Mouse (Mus musculus): ENCODE data around the gene Adipoq. TPM values are rescaled to one million over a fixed set of nuclear protein-coding genes. Genes with fewer than 3 reads are reported as not detected.

Adipoq gene
- total and polyA plus RNA-seq, 3 experiments: 0.13 to 1.1 (median 0.99) TPM

DNA sequence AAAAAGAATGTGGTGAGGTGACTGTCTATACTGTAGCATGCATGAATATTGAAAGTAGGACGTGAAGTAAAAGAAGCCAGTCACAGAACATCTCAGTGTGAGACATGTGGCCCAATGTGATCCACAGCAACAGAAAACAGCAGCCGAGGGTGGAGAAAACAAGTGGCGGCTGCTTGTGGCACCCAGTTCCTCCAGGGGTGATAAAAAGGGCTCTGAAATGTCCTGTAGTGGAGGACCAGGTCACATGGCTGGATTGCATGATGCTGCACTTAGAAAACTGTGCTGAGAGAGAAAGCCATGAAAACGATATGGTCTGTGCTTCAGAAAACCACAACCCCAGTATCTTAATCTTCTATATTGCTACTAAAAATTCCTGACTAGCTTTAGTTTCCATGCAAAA is 34.7 kb downstream of the Adipoq start:
- H3K4me2 ChIP-seq (ENCODE audit: insufficient read depth, low read depth, poor library complexity, severe bottlenecking): no peak overlapping the region
- no peak for DNase-seq (ENCODE audit: extremely low read depth)
- H3K4me3 ChIP-seq (replicated peaks in 1 of 3; ENCODE audit: low read depth in 2 of 3, low read length in 2 of 3, poor library complexity in 1 of 3): no peak overlapping the region
- TF ChIP-seq POLR2A (IDR thresholded peaks at IDR 0.05; ENCODE audit: low read depth, low read length) (no peak), IRF4 (IDR thresholded peaks at IDR 0.05; ENCODE audit: low read depth, low read length) (no peak), CHD2 (IDR thresholded peaks at IDR 0.05; ENCODE audit: low read length) (no peak), E2F4 (IDR thresholded peaks at IDR 0.05; ENCODE audit: insufficient replicate concordance, low read depth, low read length) (no peak), NRF1 (IDR thresholded peaks at IDR 0.05; ENCODE audit: low read depth, low read length) (no peak)
- no peaks in the 10 kb centered on the region for H3K36me3 ChIP-seq (replicated peaks in 1 of 2; ENCODE audit: control insufficient read depth in 1 of 2, insufficient read depth in 1 of 2, low read length in 1 of 2)
- peaks cover 2% of the 10 kb centered on the region for H3K9me3 ChIP-seq (replicated peaks; ENCODE audit: low read length)
- peaks cover 2 to 20% of the 10 kb centered on the region in 2 experiments; a peak in 2 of 4 replicates for H3K4me1 ChIP-seq (ENCODE audit: control insufficient read depth in 1 of 2, insufficient read depth in 2 of 2)
- H3K27me3 ChIP-seq (replicated peaks): no peaks in the 10 kb centered on the region
- H3K9ac ChIP-seq (ENCODE audit: insufficient read depth, low read depth): no peak overlapping the region
- H3K27ac ChIP-seq (ENCODE audit: insufficient read depth, low read depth): no peak overlapping the region
- no peaks in the 10 kb centered on the region for H3K79me2 ChIP-seq (replicated peaks; ENCODE audit: control insufficient read depth, extremely low read depth, insufficient read depth, poor library complexity, severe bottlenecking)
- in situ Hi-C loops (cut with MboI; ENCODE audit: low pct_ligation_motif_present, low pct_unique_long_range_greater_than_20kb, low sequenced_read_pairs): no loop called here
- dilution Hi-C loops (cut with MboI; ENCODE audit: extremely low pct_ligation_motif_present, extremely low pct_unique_long_range_greater_than_20kb, low sequenced_read_pairs): no loop called here

DNA sequence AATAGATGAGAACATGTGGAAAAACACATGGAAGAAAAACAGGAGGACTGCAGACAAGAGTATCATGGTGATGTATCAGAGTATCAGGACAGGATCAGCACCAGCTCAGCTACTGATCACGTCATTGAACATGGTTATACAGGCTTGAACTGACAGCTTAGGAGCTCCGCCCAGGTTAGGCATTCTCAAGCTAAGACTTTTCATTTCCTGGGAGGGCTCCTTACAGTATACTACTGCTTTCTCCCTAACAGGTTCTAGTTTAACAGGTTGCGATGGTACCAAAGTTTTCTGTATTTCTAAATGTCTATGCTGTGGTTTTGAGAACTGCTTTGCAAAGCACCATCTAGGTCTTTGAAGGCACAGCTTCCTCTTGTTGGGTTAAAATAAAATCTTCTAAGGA is 35.2 kb downstream of the Adipoq start:
- Histone ChIP-seq H3K4me2 (ENCODE audit: insufficient read depth, low read depth, poor library complexity, severe bottlenecking) (no peak overlapping the region), H3K27ac (ENCODE audit: insufficient read depth, low read depth) (no peak overlapping the region), H3K27me3 (replicated peaks) (no peaks in the 10 kb centered on the region), H3K79me2 (replicated peaks; ENCODE audit: control insufficient read depth, extremely low read depth, insufficient read depth, poor library complexity, severe bottlenecking) (no peaks in the 10 kb centered on the region), H3K9ac (ENCODE audit: insufficient read depth, low read depth) (no peak overlapping the region), H3K9me3 (replicated peaks; ENCODE audit: low read length) (peaks cover 2% of the 10 kb centered on the region), H3K4me1 (ENCODE audit: control insufficient read depth in 1 of 2, insufficient read depth in 2 of 2) (peaks cover 2 to 23% of the 10 kb centered on the region in 2 experiments; a peak in 2 of 4 replicates), H3K36me3 (replicated peaks in 1 of 2; ENCODE audit: control insufficient read depth in 1 of 2, insufficient read depth in 1 of 2, low read length in 1 of 2) (no peaks in the 10 kb centered on the region), H3K4me3 (replicated peaks in 1 of 3; ENCODE audit: low read depth in 2 of 3, low read length in 2 of 3, poor library complexity in 1 of 3) (no peak overlapping the region)
- DNase-seq (ENCODE audit: extremely low read depth): no peak
- TF ChIP-seq USF2 (conservative IDR thresholded peaks at IDR 0.05; ENCODE audit: low read depth, low read length) (no peak), BHLHE40 (IDR thresholded peaks at IDR 0.05; ENCODE audit: low read depth, low read length) (no peak), CHD1 (IDR thresholded peaks at IDR 0.05; ENCODE audit: low read depth, low read length) (no peak), MXI1 (IDR thresholded peaks at IDR 0.05; ENCODE audit: low read depth, low read length) (no peak), MAZ (IDR thresholded peaks at IDR 0.05; ENCODE audit: low read depth, low read length) (no peak), POLR2A (IDR thresholded peaks at IDR 0.05; ENCODE audit: low read depth, low read length) (no peak), ZC3H11A (IDR thresholded peaks at IDR 0.05; ENCODE audit: low read depth, low read length) (no peak), HCFC1 (IDR thresholded peaks at IDR 0.05; ENCODE audit: low read depth, low read length) (no peak), ZNF384 (IDR thresholded peaks at IDR 0.05; ENCODE audit: low read depth, low read length) (no peak), EP300 (IDR thresholded peaks at IDR 0.05; ENCODE audit: low read length) (no peak), TBP (conservative IDR thresholded peaks at IDR 0.05; ENCODE audit: low read depth, low read length) (no peak), POLR2AphosphoS2 (IDR thresholded peaks at IDR 0.05; ENCODE audit: low read depth, low read length) (no peak), MYC (IDR thresholded peaks at IDR 0.05; ENCODE audit: low read depth, low read length) (no peak), ETS1 (conservative IDR thresholded peaks at IDR 0.05; ENCODE audit: low read depth, low read length) (no peak), ZMIZ1 (IDR thresholded peaks at IDR 0.05; ENCODE audit: low read depth, low read length) (no peak), ELF1 (IDR thresholded peaks at IDR 0.05; ENCODE audit: low read depth, low read length) (no peak), JUN (IDR thresholded peaks at IDR 0.05; ENCODE audit: insufficient read depth, low read depth, low read length) (no peak), PAX5 (IDR thresholded peaks at IDR 0.05; ENCODE audit: low read length) (no peak), RCOR1 (conservative IDR thresholded peaks at IDR 0.05; ENCODE audit: low read depth, low read length) (no peak)
- in situ Hi-C loops (cut with MboI; ENCODE audit: low pct_ligation_motif_present, low pct_unique_long_range_greater_than_20kb, low sequenced_read_pairs): no loop called here
- dilution Hi-C loops (cut with MboI; ENCODE audit: extremely low pct_ligation_motif_present, extremely low pct_unique_long_range_greater_than_20kb, low sequenced_read_pairs): no loop called here
